Mouse (Mus musculus) lung, embryonic 14.5 days (tissue): ENCODE measurements around the gene Ppef2. TPM values are rescaled to one million over a fixed set of nuclear protein-coding genes. Genes with fewer than 3 reads are reported as not detected.

Experiments used
- ATAC-seq: fragments of 200-750 bp; cut with Nextera tagmentation; 2 replicates; pipeline ENCODE4 v1.8.0; 2017; ENCODE audit warnings: mild to moderate bottlenecking, moderate TSS enrichment, moderate library complexity; ENCODE audit not compliant: insufficient read depth
- DNase-seq: peaks from one replicate; pipeline ENCODE4 v3.0.0-alpha.2; 2015
- H3K27ac ChIP-seq: fragments of 300-500 bp; sonication (generic); 2 replicates; pipeline ENCODE4 v1.5.1; 2014; ENCODE audit warnings: low read depth, mild to moderate bottlenecking, moderate library complexity
- H3K27me3 ChIP-seq: fragments of 300-500 bp; sonication (generic); 2 replicates; pipeline ENCODE4 v1.6.1; 2014; ENCODE audit warnings: low read length, control low read depth; ENCODE audit not compliant: insufficient read depth
- H3K36me3 ChIP-seq: fragments of 300-500 bp; sonication (generic); 2 replicates; pipeline ENCODE4 v1.6.1; 2014; ENCODE audit warnings: control low read depth; ENCODE audit not compliant: insufficient read depth
- H3K4me1 ChIP-seq: fragments of 300-500 bp; sonication (generic); 2 replicates; pipeline ENCODE4 v1.6.1; 2014; ENCODE audit warnings: antibody characterized with exemption, control low read depth; ENCODE audit not compliant: insufficient read depth
- H3K4me2 ChIP-seq: fragments of 300-500 bp; sonication (generic); 2 replicates; pipeline ENCODE4 v1.6.1; 2014; ENCODE audit warnings: mild to moderate bottlenecking
- H3K4me3 ChIP-seq: fragments of 300-500 bp; sonication (generic); 2 replicates; pipeline ENCODE4 v1.5.1; 2014; ENCODE audit warnings: low read depth, low read length
- H3K9ac ChIP-seq: fragments of 300-500 bp; sonication (generic); 2 replicates; pipeline ENCODE4 v1.6.1; 2014
- H3K9me3 ChIP-seq: fragments of 300-500 bp; sonication (generic); 2 replicates; pipeline ENCODE4 v1.6.1; 2016; ENCODE audit warnings: low read depth, low read length, control low read depth
- CTCF ChIP-seq: IDR thresholded peaks from 2 replicates; pipeline ENCODE4 v1.5.1; 2016; ENCODE audit warnings: antibody characterized with exemption, low read depth
- WGBS: fragments of 180-500 bp; shearing (Covaris S2); extraction: QIAGEN DNeasy Blood & Tissue Kit; methylation state at CpG from one replicate; pipeline ENCODE4 v1.1.7; 2014; 5-methylcytosine and 5-hydroxymethylcytosine counted together
- polyA plus RNA-seq: library from polyadenylated mRNA; unstranded; fragments of >200 nt; fragmentation: Nextera tagmentation; extraction: Ambion mirVana; gene quantifications from 2 replicates; pipeline ENCODE4 v1.2.1, GENCODE M21; 2014

Ppef2 gene
- polyA plus RNA-seq, 1 experiment from 2014 or later, result 0.14 TPM

- H3K4me2 ChIP-seq, result no peak overlapping the region
- no peaks in the 10 kb centered on the region for H3K4me1 ChIP-seq
- no peak overlapping the region for H3K27ac ChIP-seq
- no peak for TF ChIP-seq CTCF
- H3K36me3 ChIP-seq, result no peaks in the 10 kb centered on the region
- no peak overlapping the region for H3K4me3 ChIP-seq
- no peaks in the 10 kb centered on the region for H3K27me3 ChIP-seq
- H3K9me3 ChIP-seq, result no peaks in the 10 kb centered on the region
- DNase-seq (no peak), ATAC-seq (no peak)
- no peak overlapping the region for H3K9ac ChIP-seq
- WGBS, result 77% methylated on average over 7 of the region's 7 CpGs
These were observed 28.3 kb downstream of the Ppef2 start for GRCm38 (mm10) chr5:92227782-92228181.

- Histone ChIP-seq H3K4me2 (no peak overlapping the region), H3K9me3 (no peaks in the 10 kb centered on the region), H3K4me1 (no peaks in the 10 kb centered on the region), H3K36me3 (no peaks in the 10 kb centered on the region), H3K4me3 (no peak overlapping the region), H3K9ac (no peak overlapping the region), H3K27ac (no peak overlapping the region), H3K27me3 (no peaks in the 10 kb centered on the region)
- ATAC-seq (no peak), DNase-seq (no peak)
- 84% methylated on average over 8 of the region's 8 CpGs for WGBS
- TF ChIP-seq CTCF, result no peak
These were observed 35.7 kb downstream of the Ppef2 start for GRCm38 (mm10) chr5:92220287-92220902.

GRCm38 (mm10) chr5:92219826-92220225, 36.3 kb downstream of the Ppef2 start:
- H3K9ac ChIP-seq, result no peak overlapping the region
- H3K4me1 ChIP-seq, result no peaks in the 10 kb centered on the region
- DNase-seq (no peak), ATAC-seq (no peak)
- H3K9me3 ChIP-seq, result no peaks in the 10 kb centered on the region
- no peak overlapping the region for H3K27ac ChIP-seq
- no peaks in the 10 kb centered on the region for H3K36me3 ChIP-seq
- TF ChIP-seq CTCF, result no peak
- 59% methylated on average over 6 of the region's 6 CpGs for WGBS
- H3K4me2 ChIP-seq, result no peak overlapping the region
- H3K4me3 ChIP-seq, result no peak overlapping the region
- H3K27me3 ChIP-seq, result no peaks in the 10 kb centered on the region

DNA sequence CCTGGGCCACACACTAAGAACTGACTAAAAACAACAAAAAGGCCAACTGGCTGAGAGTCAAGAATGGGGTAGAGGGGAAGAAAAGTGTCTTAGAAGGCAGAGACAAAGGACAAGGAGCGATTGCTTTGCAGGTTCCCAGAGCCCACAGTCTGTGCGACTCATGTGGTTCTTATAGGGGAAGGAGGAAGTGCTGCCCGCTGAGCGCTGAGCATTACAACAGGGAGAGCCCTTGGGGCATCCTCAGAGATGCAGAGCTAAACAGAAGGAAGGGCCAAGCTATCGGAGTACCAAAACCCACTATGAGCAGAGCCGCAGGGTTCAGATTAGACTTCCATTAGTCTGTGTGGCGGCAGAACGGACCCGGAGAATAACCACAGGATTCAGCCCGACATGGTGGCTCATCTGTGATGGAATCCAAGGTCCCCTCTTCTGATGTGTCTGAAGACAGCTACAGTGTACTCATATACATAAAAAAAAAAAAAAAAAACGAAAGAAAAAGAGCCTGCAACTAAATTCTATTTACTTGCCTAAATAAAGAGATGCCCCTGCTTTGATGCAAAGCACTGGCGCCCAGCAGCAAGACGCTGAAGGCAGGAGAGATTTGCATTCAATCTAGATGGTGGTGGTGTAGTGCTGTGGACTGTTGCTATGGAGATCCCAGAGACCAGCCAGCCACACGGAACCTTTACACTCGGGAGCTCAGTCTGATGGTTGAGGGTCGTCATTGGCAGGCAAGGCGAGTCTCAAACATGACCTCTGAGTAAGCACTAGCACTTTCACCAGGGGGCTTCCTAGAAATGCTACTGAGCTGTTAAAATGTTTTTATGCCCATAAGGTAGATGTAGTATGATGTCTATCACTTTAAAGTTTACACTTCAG, 36.9 kb downstream of the Ppef2 start:
- TF ChIP-seq CTCF, result no peak
- no peak for DNase-seq
- no peak for ATAC-seq
- 60% methylated on average over 17 of the region's 17 CpGs for WGBS
- no peak overlapping the region for H3K4me2 ChIP-seq
- no peaks in the 10 kb centered on the region for H3K4me1 ChIP-seq
- H3K36me3 ChIP-seq, result no peaks in the 10 kb centered on the region
- H3K4me3 ChIP-seq, result no peak overlapping the region
- no peak overlapping the region for H3K27ac ChIP-seq
- no peaks in the 10 kb centered on the region for H3K9me3 ChIP-seq
- no peak overlapping the region for H3K9ac ChIP-seq
- H3K27me3 ChIP-seq, result no peaks in the 10 kb centered on the region

- Histone ChIP-seq H3K9ac (no peak within 1 kb of the TSS), H3K4me3 (no peak within 1 kb of the TSS), H3K27me3 (no peaks in the 10 kb centered on the region), H3K9me3 (no peaks in the 10 kb centered on the region), H3K27ac (no peak within 1 kb of the TSS), H3K4me1 (no peaks in the 10 kb centered on the region), H3K4me2 (no peak within 1 kb of the TSS), H3K36me3 (no peaks in the 10 kb centered on the region)
- WGBS, result 83% methylated on average over 4 of the region's 4 CpGs
- ATAC-seq (no peak), DNase-seq (no peak)
- no peak for TF ChIP-seq CTCF
These were observed 40.8 kb downstream of the Ppef2 start, which contains the start of gene U90926 for GRCm38 (mm10) chr5:92215308-92215707. Gene U90926, minus strand, starts transcription at chr5:92215408.

GRCm38 (mm10) chr5:92212231-92212630, 43.8 kb downstream of the Ppef2 start:
- 86% methylated on average over 4 of the region's 4 CpGs for WGBS
- ATAC-seq, result no peak
- no peak for TF ChIP-seq CTCF

DNA sequence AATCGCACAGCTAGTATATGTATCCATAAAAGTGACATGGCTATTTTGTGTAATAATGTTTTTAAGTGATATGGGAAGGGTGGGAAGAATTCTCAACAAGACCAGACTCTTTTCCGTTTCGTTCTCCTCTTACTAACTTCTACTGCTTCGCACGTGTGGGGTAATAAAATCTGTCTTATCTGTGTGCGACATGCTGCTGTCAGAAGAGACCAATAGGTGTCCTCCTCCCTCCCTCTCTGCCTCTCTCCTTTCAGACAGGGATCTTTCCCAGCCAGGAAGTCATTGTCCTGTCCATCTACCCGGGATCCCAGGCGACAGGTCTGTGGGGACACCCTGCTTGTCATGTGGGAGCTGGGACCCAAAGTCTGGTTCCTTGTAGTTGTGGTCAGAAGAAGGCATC, 45.9 kb downstream of the Ppef2 start:
- Histone ChIP-seq H3K27me3 (no peaks in the 10 kb centered on the region), H3K36me3 (no peaks in the 10 kb centered on the region), H3K4me2 (no peak overlapping the region), H3K9ac (no peak overlapping the region), H3K9me3 (no peaks in the 10 kb centered on the region), H3K4me3 (no peak overlapping the region), H3K4me1 (no peaks in the 10 kb centered on the region), H3K27ac (no peak overlapping the region)
- ATAC-seq (no peak), DNase-seq (no peak)
- WGBS, result 64% methylated on average over 8 of the region's 8 CpGs
- TF ChIP-seq CTCF, result no peak

More at GRCm38 (mm10) chr5:92212231-92212630, 43.8 kb downstream of the Ppef2 start:
- Histone ChIP-seq H3K27me3 (no peaks in the 10 kb centered on the region), H3K4me3 (no peak overlapping the region), H3K9me3 (no peaks in the 10 kb centered on the region), H3K9ac (no peak overlapping the region), H3K4me1 (no peaks in the 10 kb centered on the region), H3K36me3 (no peaks in the 10 kb centered on the region), H3K27ac (no peak overlapping the region), H3K4me2 (no peak overlapping the region)
- DNase-seq, result no peak
